ENCODE assay signal across 9 mouse cellular contexts in genomic region chr8:11616294-11616693, GRCm38 (mm10). TPM values are rescaled to one million over a fixed set of nuclear protein-coding genes. Genes with fewer than 3 reads are reported as not detected.
DNase-seq lines count a peak whose midpoint lies in the region; ATAC-seq lines count a peak whose summit lies in the region.
"Had no signal": no experiment of that assay in that cellular context is flagged by ENCODE, and none has a peak within 500 bp of the region (broad histone marks: within the 10 kb centered on the region; RNA-seq: fewer than 3 reads in every experiment).

No protein-coding gene starts in this region.

- no peak overlapping the region for H3K4me2 ChIP-seq in liver, embryonic 11.5 days

- H3K27me3 ChIP-seq in liver, embryonic 11.5 days (replicated peaks; ENCODE audit: control insufficient read depth, insufficient read depth, low read length), result no peaks in the 10 kb centered on the region
- no peaks in the 10 kb centered on the region for H3K27me3 ChIP-seq in limb, embryonic 10.5 days (ENCODE audit: low read depth, poor library complexity, severe bottlenecking)

- H3K27ac ChIP-seq in liver, embryonic 11.5 days (ENCODE audit: low read depth, low read length), result no peak overlapping the region
- no peak overlapping the region for H3K27ac ChIP-seq in limb, embryonic 10.5 days
- H3K27ac ChIP-seq: macrophage had no signal

- 29% methylated on average over 1 of the region's 1 CpGs for WGBS in liver, embryonic 11.5 days
- 35% methylated on average over 1 of the region's 1 CpGs for WGBS in limb, embryonic 10.5 days

- no peak overlapping the region for H3K4me3 ChIP-seq in liver, embryonic 11.5 days (ENCODE audit: low read depth, low read length)
- H3K4me3 ChIP-seq in limb, embryonic 10.5 days, result no peak overlapping the region

- H3K9ac ChIP-seq in liver, embryonic 11.5 days (ENCODE audit: low read depth, low read length), result no peak overlapping the region

- H3K36me3 ChIP-seq in liver, embryonic 11.5 days (ENCODE audit: control insufficient read depth, insufficient read depth, low read length), result peaks cover 55% of the 10 kb centered on the region
- peaks cover 100% of the 10 kb centered on the region for H3K36me3 ChIP-seq in limb, embryonic 10.5 days

- H3K4me1 ChIP-seq in liver, embryonic 11.5 days (replicated peaks; ENCODE audit: control insufficient read depth, insufficient read depth, low read length), result no peaks in the 10 kb centered on the region
- H3K4me1 ChIP-seq in limb, embryonic 10.5 days, result no peaks in the 10 kb centered on the region

- DNase-seq in liver (peak; percentile 44), R1 (ENCODE audit: low read depth, low spot score) (peak; percentile 57)
- DNase-seq in liver, embryonic 11.5 days (ENCODE audit: low spot score), result no peak
- DNase-seq in cerebellum, postnatal 10 days, result peak; percentile 79 to 83
- peak; percentile 45 to 69 for DNase-seq in heart, postnatal 14 days
- peak; percentile 64 for DNase-seq in limb, embryonic 10.5 days (ENCODE audit: low spot score)
- DNase-seq in neural tube, embryonic 10.5 days (ENCODE audit: extremely low spot score, low spot score), result peak; percentile 46
- DNase-seq in thymus, postnatal 36 days, result peak; percentile 56 to 63

- H3K9me3 ChIP-seq in liver, embryonic 11.5 days (ENCODE audit: control insufficient read depth, low read length), result no peaks in the 10 kb centered on the region
- H3K9me3 ChIP-seq in limb, embryonic 10.5 days (replicated peaks), result no peaks in the 10 kb centered on the region

- intact Hi-C loops in heart, postnatal 14 days (cut with DNase I), result loop anchor here (5.0 kb wide), 2 partner anchors 86 to 109 kb away; partner anchors contain the start of gene 1700016D06Rik

- ATAC-seq in liver, embryonic 11.5 days (replicated peaks; ENCODE audit: low FRiP score), result no peak

RNA-seq across cellular contexts. Expression of gene Ankrd10, which starts 19.3 kb away (rescaled TPM):
- 83.6 and 86.0 TPM in 2 replicates for polyA plus RNA-seq in liver, embryonic 11.5 days (2014; fragmentation: Nextera tagmentation; extraction: Ambion mirVana)
- 10 to 100 TPM; 37.2 to 38.0 TPM for total RNA-seq in heart, postnatal 14 days (2021)
- polyA plus RNA-seq in limb, embryonic 10.5 days (2016; fragmentation: Nextera tagmentation; extraction: Ambion mirVana), result 146 and 157 TPM in 2 replicates
